Mouse (Mus musculus) thymus, adult 2 months (tissue): ENCODE measurements around the gene Ppm1a.

Source experiments
- CTCF ChIP-seq: fragments of 200-500 bp; IDR thresholded peaks from 2 replicates; pipeline ENCODE4 v1.5.1; 2012; ENCODE audit warnings: mild to moderate bottlenecking, control low read depth, low read length, moderate library complexity, borderline replicate concordance; ENCODE audit not compliant: control insufficient read depth, poor library complexity, insufficient read depth; ENCODE audit errors: extremely low read depth
- POLR2A ChIP-seq: fragments of 200-500 bp; IDR thresholded peaks from 2 replicates; pipeline ENCODE4 v1.6.1; 2012; ENCODE audit warnings: mild to moderate bottlenecking, low read length, control low read depth, moderate library complexity; ENCODE audit not compliant: control insufficient read depth, poor library complexity, insufficient read depth; ENCODE audit errors: extremely low read depth

DNA sequence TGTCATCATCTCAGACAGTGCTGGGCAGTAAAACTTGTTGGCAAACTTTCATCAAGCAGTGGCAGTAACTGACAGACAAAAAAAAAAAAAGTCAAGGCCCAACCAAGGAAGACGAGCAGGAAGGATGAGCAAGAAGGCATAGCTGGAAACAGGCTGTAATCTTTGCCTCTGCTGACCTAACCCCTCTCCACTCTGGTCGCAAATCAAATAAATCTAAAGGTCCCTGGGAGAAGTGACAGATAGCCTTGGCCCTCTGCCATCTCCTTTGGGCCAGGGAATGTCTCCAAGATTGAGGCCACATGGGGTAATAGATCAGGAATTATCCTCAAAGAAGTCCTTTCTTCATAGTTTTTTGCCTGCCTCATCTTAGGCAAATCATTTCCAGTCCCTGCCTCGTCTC lies 33.3 kb upstream of the Ppm1a start:
- TF ChIP-seq POLR2A: no peak
- no peak for TF ChIP-seq CTCF
